Mouse (Mus musculus) ES-CJ7 (cell line): Measurements from ENCODE around the gene Atp5c1.

Source experiments
- DNase-seq: peaks from one replicate; pipeline ENCODE4 v3.0.0; 2011; ENCODE audit warnings: low read depth, low spot score

Gene Atp5c1

GRCm38 (mm10) chr2:10050878-10051277 lies 29.4 kb downstream of the Atp5c1 start:
- DNase-seq = no peak

GRCm38 (mm10) chr2:10049456-10049855 lies 30.9 kb downstream of the Atp5c1 start:
- no peak for DNase-seq

GRCm38 (mm10) chr2:10048461-10048860 lies 31.8 kb downstream of the Atp5c1 start, which contains the start of gene Taf3:
Taf3 (minus strand) TSS chr2:10048596.
- DNase-seq = peak; percentile 89

- peak; percentile 39 for DNase-seq
Observed at GRCm38 (mm10) chr2:10047758-10048436, 32.4 kb downstream of the Atp5c1 start.

- no peak for DNase-seq
Observed at GRCm38 (mm10) chr2:10034976-10035375, 45.3 kb downstream of the Atp5c1 start.

GRCm38 (mm10) chr2:10033684-10034083 lies 46.6 kb downstream of the Atp5c1 start:
- DNase-seq = no peak

GRCm38 (mm10) chr2:10029755-10030154 lies 50.6 kb downstream of the Atp5c1 start:
- DNase-seq = no peak

GRCm38 (mm10) chr2:10024264-10024663 lies 56.0 kb downstream of the Atp5c1 start:
- DNase-seq = no peak

- DNase-seq = no peak
Observed at GRCm38 (mm10) chr2:10021296-10021695, 59.0 kb downstream of the Atp5c1 start.

- DNase-seq = no peak
Observed at GRCm38 (mm10) chr2:10014951-10015635, 65.2 kb downstream of the Atp5c1 start.

- DNase-seq = peak; percentile 49
Observed at GRCm38 (mm10) chr2:10010263-10010909, 69.9 kb downstream of the Atp5c1 start.

- no peak for DNase-seq
Observed at GRCm38 (mm10) chr2:10009671-10010254, 70.5 kb downstream of the Atp5c1 start.

- DNase-seq = no peak
Observed at GRCm38 (mm10) chr2:10008593-10008992, 71.7 kb downstream of the Atp5c1 start.
